Mouse (Mus musculus) cortical plate, adult 2 months (tissue): ENCODE data around the gene Ssr3.

ENCODE experiments used
- CTCF ChIP-seq: fragments of 200-500 bp; IDR thresholded peaks from 2 replicates; pipeline ENCODE4 v1.5.1; 2011; ENCODE audit warnings: mild to moderate bottlenecking, control low read depth, low read length; ENCODE audit not compliant: insufficient read depth; ENCODE audit errors: extremely low read depth
- POLR2A ChIP-seq: fragments of 200-500 bp; IDR thresholded peaks from 2 replicates; pipeline ENCODE4 v1.6.1; 2011; ENCODE audit warnings: mild to moderate bottlenecking, low read length, control low read depth; ENCODE audit not compliant: insufficient read depth; ENCODE audit errors: extremely low read depth

- no peak for TF ChIP-seq CTCF
- no peak for TF ChIP-seq POLR2A
Measured at GRCm38 (mm10) chr3:65435101-65435571, 42.7 kb upstream of the Ssr3 start.
